Mouse (Mus musculus): ENCODE results near the gene Gm49383. TPM values are rescaled to one million over a fixed set of nuclear protein-coding genes. Genes with fewer than 3 reads are reported as not detected.

The Gm49383 gene
- polyA plus RNA-seq, 1 experiment from 2014 or later = 40.8 TPM

Small RNA genes lying within 50 kb of the gene (microRNA-seq; reads per million reads assigned to microRNA genes)
- gene Gm47287 = not detected
- gene Gm47295 = 0.93 reads per million

Other genes starting within 250 kb of the Gm49383 start
- gene Rps29, start 37.9 kb downstream of the Gm49383 start, polyA plus RNA-seq (2016; fragmentation: Nextera tagmentation; extraction: Ambion mirVana) = 1,704 and 1,735 TPM in 2 replicates
- gene Lrr1, start 28.3 kb downstream of the Gm49383 start, polyA plus RNA-seq (2016; fragmentation: Nextera tagmentation; extraction: Ambion mirVana) = 32.0 and 33.2 TPM in 2 replicates
- 555 and 558 TPM in 2 replicates for gene Rpl36al, start 13.0 kb downstream of the Gm49383 start, polyA plus RNA-seq (2016; fragmentation: Nextera tagmentation; extraction: Ambion mirVana)
- gene Mgat2, start 12.9 kb downstream of the Gm49383 start, polyA plus RNA-seq (2016; fragmentation: Nextera tagmentation; extraction: Ambion mirVana) = 48.4 and 53.0 TPM in 2 replicates
- 14.6 and 16.0 TPM in 2 replicates for gene Dnaaf2, start 1.3 kb upstream of the Gm49383 start, polyA plus RNA-seq (2016; fragmentation: Nextera tagmentation; extraction: Ambion mirVana)
- 28.4 and 36.2 TPM in 2 replicates for gene Gm49384, start 7.2 kb upstream of the Gm49383 start, polyA plus RNA-seq (2016; fragmentation: Nextera tagmentation; extraction: Ambion mirVana)
- 30.5 and 32.6 TPM in 2 replicates for gene Pole2, start 31.1 kb upstream of the Gm49383 start, polyA plus RNA-seq (2016; fragmentation: Nextera tagmentation; extraction: Ambion mirVana)
- 4.9 and 6.9 TPM in 2 replicates for gene Klhdc1, start 44.1 kb upstream of the Gm49383 start, polyA plus RNA-seq (2016; fragmentation: Nextera tagmentation; extraction: Ambion mirVana)
- 192 and 196 TPM in 2 replicates for gene Klhdc2, start 99.6 kb upstream of the Gm49383 start, polyA plus RNA-seq (2016; fragmentation: Nextera tagmentation; extraction: Ambion mirVana)
- 95.1 and 99.3 TPM in 2 replicates for gene Nemf, start 160.1 kb upstream of the Gm49383 start, polyA plus RNA-seq (2016; fragmentation: Nextera tagmentation; extraction: Ambion mirVana)
- gene Arf6, start 175.0 kb upstream of the Gm49383 start, polyA plus RNA-seq (2016; fragmentation: Nextera tagmentation; extraction: Ambion mirVana) = 65.3 and 66.1 TPM in 2 replicates
- 1.7 and 2.0 TPM in 2 replicates for gene Gm9887, start 175.4 kb upstream of the Gm49383 start, polyA plus RNA-seq (2016; fragmentation: Nextera tagmentation; extraction: Ambion mirVana)

All from limb, embryonic 12.5 days (tissue).